Mouse (Mus musculus) stomach, embryonic 16.5 days (tissue): ENCODE results near the gene Cdkn1c. TPM values are rescaled to one million over a fixed set of nuclear protein-coding genes. Genes with fewer than 3 reads are reported as not detected.

Experiments
- ATAC-seq: fragments of 200-750 bp; cut with Nextera tagmentation; 2 replicates; pipeline ENCODE4 v1.8.0; 2017; ENCODE audit warnings: moderate number of reproducible peaks, moderate TSS enrichment; ENCODE audit not compliant: insufficient read depth, low FRiP score
- H3K27ac ChIP-seq: fragments of 300-500 bp; sonication (generic); 2 replicates; pipeline ENCODE4 v1.5.1; 2014; ENCODE audit warnings: low read length
- H3K27me3 ChIP-seq: fragments of 300-500 bp; sonication (generic); 2 replicates; pipeline ENCODE4 v1.6.1; 2014; ENCODE audit warnings: low read length, control low read depth, mixed read lengths; ENCODE audit not compliant: control insufficient read depth, insufficient read depth
- H3K36me3 ChIP-seq: fragments of 300-500 bp; sonication (generic); 2 replicates; pipeline ENCODE4 v1.6.1; 2014; ENCODE audit warnings: low read length; ENCODE audit not compliant: control insufficient read depth, insufficient read depth
- H3K4me1 ChIP-seq: fragments of 300-500 bp; sonication (generic); 2 replicates; pipeline ENCODE4 v1.6.1; 2014; ENCODE audit warnings: low read length, control low read depth, mixed read lengths; ENCODE audit not compliant: control insufficient read depth, insufficient read depth
- H3K4me2 ChIP-seq: fragments of 300-500 bp; sonication (generic); 2 replicates; pipeline ENCODE4 v1.6.1; 2014; ENCODE audit warnings: low read depth, low read length, mixed read lengths
- H3K4me3 ChIP-seq: fragments of 300-500 bp; sonication (generic); replicated peaks from 2 replicates; pipeline ENCODE4 v1.5.1; 2014; ENCODE audit warnings: mild to moderate bottlenecking, low read length
- H3K9ac ChIP-seq: fragments of 300-500 bp; sonication (generic); 2 replicates; pipeline ENCODE4 v1.6.1; 2014; ENCODE audit warnings: low read length
- H3K9me3 ChIP-seq: fragments of 300-500 bp; sonication (generic); replicated peaks from 2 replicates; pipeline ENCODE4 v1.6.1; 2016; ENCODE audit warnings: low read length, control low read depth; ENCODE audit not compliant: control insufficient read depth
- WGBS: fragments of 180-500 bp; shearing (Covaris S2); extraction: QIAGEN DNeasy Blood & Tissue Kit; methylation state at CpG from one replicate; pipeline ENCODE4 v1.1.7; 2014; 5-methylcytosine and 5-hydroxymethylcytosine counted together
- polyA plus RNA-seq: library from polyadenylated mRNA; unstranded; fragments of >200 nt; fragmentation: Nextera tagmentation; extraction: Ambion mirVana; gene quantifications from 2 replicates; pipeline ENCODE4 v1.2.1, GENCODE M21; 2015

Cdkn1c gene
- polyA plus RNA-seq, 1 experiment from 2014 or later, result 460 TPM

GRCm38 (mm10) chr7:143501643-143502417, 41.0 kb upstream of the Cdkn1c start:
- Histone ChIP-seq H3K9me3 (no peaks in the 10 kb centered on the region), H3K9ac (peak overlapping the region; percentile 46), H3K27me3 (peaks cover 32% of the 10 kb centered on the region), H3K4me2 (peak overlapping the region; percentile 93), H3K36me3 (no peaks in the 10 kb centered on the region), H3K27ac (no peak overlapping the region), H3K4me3 (peak overlapping the region; percentile 59), H3K4me1 (peaks cover 12% of the 10 kb centered on the region; the same call in 1 of the 2 replicates)
- ATAC-seq, result no peak
- WGBS, result 1% methylated on average over 55 of the region's 55 CpGs

- WGBS, result 48% methylated on average over 2 of the region's 2 CpGs
These were observed 40.1 kb upstream of the Cdkn1c start for GRCm38 (mm10) chr7:143500912-143501311.

GRCm38 (mm10) chr7:143498584-143498983, 37.7 kb upstream of the Cdkn1c start:
- peaks cover 27% of the 10 kb centered on the region for H3K27me3 ChIP-seq
- no peaks in the 10 kb centered on the region for H3K36me3 ChIP-seq
- 93% methylated on average over 4 of the region's 4 CpGs for WGBS
- H3K9me3 ChIP-seq, result no peaks in the 10 kb centered on the region
- H3K27ac ChIP-seq, result no peak overlapping the region
- H3K4me1 ChIP-seq, result peaks cover 12% of the 10 kb centered on the region; the same call in 1 of the 2 replicates
- H3K9ac ChIP-seq, result no peak overlapping the region
- H3K4me3 ChIP-seq, result no peak overlapping the region
- no peak overlapping the region for H3K4me2 ChIP-seq
- ATAC-seq, result no peak

More at GRCm38 (mm10) chr7:143500912-143501311, 40.1 kb upstream of the Cdkn1c start:
- ATAC-seq, result no peak
- H3K27me3 ChIP-seq, result peaks cover 32% of the 10 kb centered on the region
- no peak overlapping the region for H3K4me3 ChIP-seq
- no peaks in the 10 kb centered on the region for H3K36me3 ChIP-seq
- no peaks in the 10 kb centered on the region for H3K9me3 ChIP-seq
- H3K27ac ChIP-seq, result no peak overlapping the region
- H3K9ac ChIP-seq, result no peak overlapping the region
- H3K4me2 ChIP-seq, result no peak overlapping the region
- peaks cover 12% of the 10 kb centered on the region; the same call in 1 of the 2 replicates for H3K4me1 ChIP-seq

- Histone ChIP-seq H3K4me3 (no peak overlapping the region), H3K4me2 (no peak overlapping the region), H3K27me3 (peaks cover under 1% of the 10 kb centered on the region), H3K9ac (no peak overlapping the region), H3K9me3 (no peaks in the 10 kb centered on the region), H3K36me3 (no peaks in the 10 kb centered on the region), H3K4me1 (no peaks in the 10 kb centered on the region), H3K27ac (no peak overlapping the region)
- 68% methylated on average over 8 of the region's 8 CpGs for WGBS
- ATAC-seq, result peak; percentile 54; the same call in 1 of the 2 replicates
These were observed 34.5 kb upstream of the Cdkn1c start for GRCm38 (mm10) chr7:143495104-143495961.

- Histone ChIP-seq H3K36me3 (no peaks in the 10 kb centered on the region), H3K4me1 (no peaks in the 10 kb centered on the region), H3K9me3 (no peaks in the 10 kb centered on the region), H3K4me3 (no peak overlapping the region), H3K9ac (no peak overlapping the region), H3K27me3 (no peaks in the 10 kb centered on the region), H3K27ac (no peak overlapping the region), H3K4me2 (no peak overlapping the region)
- 74% methylated on average over 6 of the region's 6 CpGs for WGBS
- no peak for ATAC-seq
These were observed 32.8 kb upstream of the Cdkn1c start for GRCm38 (mm10) chr7:143493616-143494126.

GRCm38 (mm10) chr7:143489735-143490134, 28.9 kb upstream of the Cdkn1c start:
- Histone ChIP-seq H3K36me3 (no peaks in the 10 kb centered on the region), H3K4me3 (no peak overlapping the region), H3K9me3 (no peaks in the 10 kb centered on the region), H3K4me1 (no peaks in the 10 kb centered on the region), H3K9ac (no peak overlapping the region), H3K27ac (no peak overlapping the region), H3K4me2 (no peak overlapping the region), H3K27me3 (no peaks in the 10 kb centered on the region)
- ATAC-seq, result no peak
- 79% methylated on average over 6 of the region's 6 CpGs for WGBS

- Histone ChIP-seq H3K9ac (no peak overlapping the region), H3K4me2 (no peak overlapping the region), H3K27ac (no peak overlapping the region), H3K27me3 (no peaks in the 10 kb centered on the region), H3K4me3 (no peak overlapping the region), H3K4me1 (no peaks in the 10 kb centered on the region), H3K9me3 (no peaks in the 10 kb centered on the region), H3K36me3 (no peaks in the 10 kb centered on the region)
- ATAC-seq, result peak; percentile 23; the same call in 1 of the 2 replicates
- WGBS, result 11% methylated on average over 6 of the region's 6 CpGs
These were observed 21.7 kb upstream of the Cdkn1c start for GRCm38 (mm10) chr7:143482541-143482940.

- H3K4me3 ChIP-seq, result no peak overlapping the region
- H3K9ac ChIP-seq, result no peak overlapping the region
These were observed 21.0 kb upstream of the Cdkn1c start for GRCm38 (mm10) chr7:143481806-143482387.

More at GRCm38 (mm10) chr7:143481806-143482387, 21.0 kb upstream of the Cdkn1c start:
- no peaks in the 10 kb centered on the region for H3K36me3 ChIP-seq
- no peaks in the 10 kb centered on the region for H3K9me3 ChIP-seq
- no peaks in the 10 kb centered on the region for H3K4me1 ChIP-seq
- H3K27me3 ChIP-seq, result no peaks in the 10 kb centered on the region
- no peak overlapping the region for H3K27ac ChIP-seq
- ATAC-seq, result no peak
- 47% methylated on average over 5 of the region's 5 CpGs for WGBS
- no peak overlapping the region for H3K4me2 ChIP-seq
